Mouse (Mus musculus): ENCODE data around the gene Aspn. TPM values are rescaled to one million over a fixed set of nuclear protein-coding genes. Genes with fewer than 3 reads are reported as not detected.
A peak's percentile ranks its signal among the peaks of the same experiment; 100 is the strongest.

Aspn gene
- polyA plus RNA-seq, 1 experiment from 2014 or later = 12.8 TPM

DNA sequence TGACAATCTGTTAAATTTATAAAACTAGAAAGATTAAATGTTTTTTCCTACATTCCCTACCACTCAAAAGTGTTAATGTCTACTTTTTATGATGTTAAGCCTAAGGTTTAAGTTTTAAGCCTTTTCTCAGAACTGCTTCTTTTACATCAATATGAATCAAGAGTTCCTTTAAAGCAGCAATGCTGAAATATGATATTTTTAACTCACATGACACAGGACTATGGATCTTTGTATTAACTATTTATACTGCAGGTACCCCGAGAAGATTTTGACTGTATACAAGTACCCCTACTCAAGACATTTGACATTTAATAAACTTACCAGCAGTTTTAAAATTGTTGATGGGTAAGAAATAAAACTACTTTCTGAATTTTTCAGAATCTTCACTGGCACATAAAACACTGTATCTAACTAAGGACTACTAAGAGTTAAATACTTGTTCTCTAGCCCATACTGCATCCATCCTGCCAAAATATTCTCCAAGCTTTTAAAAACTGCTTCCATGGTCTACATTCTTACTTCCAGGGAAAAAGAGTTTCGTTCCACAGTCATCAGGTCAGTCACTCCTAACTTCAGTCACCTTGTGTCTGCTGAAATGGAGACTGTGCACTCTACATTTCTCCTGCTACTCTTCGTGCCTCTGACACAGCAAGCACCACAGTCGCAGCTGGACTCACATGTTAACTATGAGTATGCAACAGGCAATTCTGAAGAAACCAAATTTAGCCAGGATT lies 64.5 kb downstream of the Aspn start:
- WGBS = 41% methylated on average over 4 of the region's 4 CpGs
- Histone ChIP-seq H3K27ac (ENCODE audit: low read depth) (no peak overlapping the region; the same call in 1 of the 2 replicates), H3K4me3 (ENCODE audit: low read depth, low read length) (peak overlapping the region; percentile 28), H3K4me1 (ENCODE audit: insufficient read depth) (no peaks in the 10 kb centered on the region), H3K9ac (no peak overlapping the region), H3K36me3 (ENCODE audit: insufficient read depth) (no peaks in the 10 kb centered on the region), H3K9me3 (ENCODE audit: low read depth, low read length) (no peaks in the 10 kb centered on the region), H3K27me3 (ENCODE audit: insufficient read depth, low read length) (no peaks in the 10 kb centered on the region), H3K4me2 (peak overlapping the region; percentile 44)
- no peak for ATAC-seq (ENCODE audit: insufficient read depth)
- peak; percentile 41 for DNase-seq
- no peak for TF ChIP-seq CTCF (IDR thresholded peaks at IDR 0.05; ENCODE audit: low read depth)

DNA sequence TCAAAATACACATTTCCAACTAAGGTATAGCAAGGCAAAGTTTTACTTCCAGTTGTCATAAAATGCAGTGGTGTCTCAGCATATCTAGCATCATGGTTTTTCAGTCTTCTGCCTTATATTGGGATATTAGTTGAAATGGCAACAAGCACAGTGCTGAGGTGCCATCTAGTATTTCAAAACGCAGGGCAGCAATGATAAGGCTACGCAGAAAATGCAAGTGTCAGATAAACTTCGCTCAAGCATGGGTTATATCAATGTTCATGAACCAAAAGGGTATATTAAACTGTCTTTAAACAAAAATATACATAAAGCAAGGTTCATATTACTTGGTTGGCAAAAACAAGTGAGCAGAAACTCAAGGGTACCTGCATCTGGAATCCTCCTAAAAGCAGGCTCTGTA lies 72.8 kb downstream of the Aspn start:
- 80% methylated on average over 3 of the region's 3 CpGs for WGBS
- Histone ChIP-seq H3K4me3 (ENCODE audit: low read depth, low read length) (no peak overlapping the region), H3K9ac (no peak overlapping the region), H3K27ac (ENCODE audit: low read depth) (no peak overlapping the region), H3K4me1 (ENCODE audit: insufficient read depth) (no peaks in the 10 kb centered on the region), H3K36me3 (ENCODE audit: insufficient read depth) (0 out of 2 replicates have a peak, but pooled peaks cover 4% of the 10 kb centered on the region), H3K27me3 (ENCODE audit: insufficient read depth, low read length) (no peaks in the 10 kb centered on the region), H3K4me2 (no peak overlapping the region), H3K9me3 (ENCODE audit: low read depth, low read length) (no peaks in the 10 kb centered on the region)
- ATAC-seq (ENCODE audit: insufficient read depth) (no peak), DNase-seq (no peak)
- no peak for TF ChIP-seq CTCF (IDR thresholded peaks at IDR 0.05; ENCODE audit: low read depth)

Other genes with a start within 250 kb of the Aspn start
- gene Fgd3, start 224.1 kb upstream of the Aspn start, polyA plus RNA-seq (2014; fragmentation: Nextera tagmentation; extraction: Ambion mirVana) = 0.34 and 0.42 TPM in 2 replicates
- 33.7 and 36.7 TPM in 2 replicates for gene Bicd2, start 202.9 kb upstream of the Aspn start, polyA plus RNA-seq (2014; fragmentation: Nextera tagmentation; extraction: Ambion mirVana)
- 16.1 and 19.5 TPM in 2 replicates for gene Ippk, start 123.2 kb upstream of the Aspn start, polyA plus RNA-seq (2014; fragmentation: Nextera tagmentation; extraction: Ambion mirVana)
- gene Tes3-ps, start 51.1 kb upstream of the Aspn start, polyA plus RNA-seq (2014; fragmentation: Nextera tagmentation; extraction: Ambion mirVana) = 1.3 and 1.4 TPM in 2 replicates
- gene Ecm2, start 39.6 kb upstream of the Aspn start, polyA plus RNA-seq (2014; fragmentation: Nextera tagmentation; extraction: Ambion mirVana) = 0.66 and 0.74 TPM in 2 replicates
- gene Omd, start 38.0 kb downstream of the Aspn start, polyA plus RNA-seq (2014; fragmentation: Nextera tagmentation; extraction: Ambion mirVana) = 1.0 and 1.5 TPM in 2 replicates
- gene Ogn, start 63.6 kb downstream of the Aspn start, polyA plus RNA-seq (2014; fragmentation: Nextera tagmentation; extraction: Ambion mirVana) = 69.3 and 75.0 TPM in 2 replicates
- gene Cenpp, start 108.3 kb downstream of the Aspn start, polyA plus RNA-seq (2014; fragmentation: Nextera tagmentation; extraction: Ambion mirVana) = 39.4 and 40.0 TPM in 2 replicates
- gene Nol8, start 108.6 kb downstream of the Aspn start, polyA plus RNA-seq (2014; fragmentation: Nextera tagmentation; extraction: Ambion mirVana) = 14.8 and 17.7 TPM in 2 replicates
- 83.5 and 86.8 TPM in 2 replicates for gene Iars, start 137.7 kb downstream of the Aspn start, polyA plus RNA-seq (2014; fragmentation: Nextera tagmentation; extraction: Ambion mirVana)